11 mouse cellular contexts compared by ENCODE assay signal in the genomic region with DNA sequence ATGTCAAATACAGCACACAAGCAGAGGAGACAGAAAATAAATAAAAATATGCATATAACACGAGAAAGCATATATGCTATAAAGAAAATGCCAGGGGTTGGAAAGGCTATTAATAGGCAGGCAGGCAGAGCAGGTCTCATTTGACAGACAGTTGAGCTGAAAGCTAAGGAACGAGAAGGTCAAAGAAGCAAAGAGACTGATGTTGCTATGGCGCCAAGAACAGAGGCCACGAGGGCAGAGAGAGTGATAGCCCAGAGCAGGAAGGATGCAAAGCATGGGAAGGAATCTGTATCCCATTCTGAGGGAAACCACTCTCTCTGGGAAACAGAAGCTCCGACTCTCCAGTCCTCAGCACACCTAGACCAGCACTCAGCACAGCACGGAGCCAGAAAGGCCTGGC. TPM values are rescaled to one million over a fixed set of nuclear protein-coding genes. Genes with fewer than 3 reads are reported as not detected.
A peak's percentile ranks its signal among the peaks of the same experiment; 100 is the strongest.
DNase-seq lines count a peak whose midpoint lies in the region; ATAC-seq and TF ChIP-seq lines count a peak whose summit lies in the region.
"Had no signal": no experiment of that assay in that cellular context is flagged by ENCODE, and none has a peak within 500 bp of the region (broad histone marks: within the 10 kb centered on the region; RNA-seq: fewer than 3 reads in every experiment).

No protein-coding gene starts in this region.

- H3K9me3 ChIP-seq in kidney, embryonic 14.5 days (ENCODE audit: control insufficient read depth, low read length), result no peaks in the 10 kb centered on the region
- no peaks in the 10 kb centered on the region for H3K9me3 ChIP-seq in hindbrain, embryonic 15.5 days

- peak overlapping the region; percentile 82; the same call in 1 of the 2 replicates for H3K27ac ChIP-seq in kidney, embryonic 14.5 days (ENCODE audit: low read depth, low read length)
- no peak overlapping the region for H3K27ac ChIP-seq in kidney, adult 2 months (ENCODE audit: insufficient read depth, low read depth, low read length)
- H3K27ac ChIP-seq in hindbrain, embryonic 15.5 days (replicated peaks), result peak overlapping the region; percentile 68; the same call in 1 of the 2 replicates
- peak overlapping the region; percentile 73 for H3K27ac ChIP-seq in olfactory bulb, adult 2 months (ENCODE audit: insufficient read depth, low read depth, low read length)

- H3K27me3 ChIP-seq in kidney, embryonic 14.5 days (ENCODE audit: control insufficient read depth, insufficient read depth, low read length), result no peaks in the 10 kb centered on the region; the same call in 1 of the 2 replicates
- H3K27me3 ChIP-seq in kidney, adult 2 months (replicated peaks; ENCODE audit: control insufficient read depth, insufficient read depth, low read length), result no peaks in the 10 kb centered on the region
- H3K27me3 ChIP-seq in hindbrain, embryonic 15.5 days, result no peaks in the 10 kb centered on the region

- no peak for ATAC-seq in kidney, embryonic 14.5 days (ENCODE audit: low FRiP score, low TSS enrichment)
- no peak; the same call in 1 of the 2 replicates for ATAC-seq in hindbrain, embryonic 15.5 days (ENCODE audit: low FRiP score, low read depth)

- H3K36me3 ChIP-seq in kidney, embryonic 14.5 days (ENCODE audit: control insufficient read depth, insufficient read depth, low read length), result peaks cover 9% of the 10 kb centered on the region
- no peaks in the 10 kb centered on the region; the same call in 1 of the 2 replicates for H3K36me3 ChIP-seq in kidney, adult 2 months (ENCODE audit: control insufficient read depth, insufficient read depth, low read length)
- no peaks in the 10 kb centered on the region for H3K36me3 ChIP-seq in hindbrain, embryonic 15.5 days

- WGBS in kidney, embryonic 14.5 days, result 35% methylated on average over 6 of the region's 6 CpGs
- WGBS in kidney, adult 2 months, result 56% methylated on average over 6 of the region's 6 CpGs
- WGBS in hindbrain, embryonic 15.5 days, result 39% methylated on average over 6 of the region's 6 CpGs
- WGBS in olfactory bulb, adult 2 months, result 49% methylated on average over 6 of the region's 6 CpGs

- no peak for TF ChIP-seq POLR2A in kidney, adult 2 months (IDR thresholded peaks at IDR 0.05; ENCODE audit: low read depth, low read length)
- TF ChIP-seq POLR2A in olfactory bulb, adult 2 months (IDR thresholded peaks at IDR 0.05; ENCODE audit: insufficient read depth, low read depth, low read length), result no peak

- H3K4me3 ChIP-seq in kidney, embryonic 14.5 days (ENCODE audit: low read length), result no peak overlapping the region
- no peak overlapping the region for H3K4me3 ChIP-seq in kidney, adult 2 months (ENCODE audit: insufficient read depth, low read depth, low read length)
- H3K4me3 ChIP-seq in hindbrain, embryonic 15.5 days, result no peak overlapping the region
- H3K4me3 ChIP-seq in olfactory bulb, adult 2 months (ENCODE audit: insufficient read depth, low read depth, low read length), result no peak overlapping the region
- H3K4me3 ChIP-seq: erythroblast, embryonic 14.5 days had no signal

- DNase-seq in gastrocnemius, adult 18-20 months (ENCODE audit: low spot score), result peak; percentile 54
- no peak for DNase-seq in gastrocnemius, postnatal 10 days
- no peak for DNase-seq in kidney, adult 2 months
- no peak for DNase-seq in layer of hippocampus, adult 9-11 months
- no peak for DNase-seq in right cerebral cortex, adult 18-20 months
- DNase-seq: adrenal gland, postnatal 10 days; cerebellum, adult 11-12 months had no signal

- no peak overlapping the region for H3K4me2 ChIP-seq in kidney, embryonic 14.5 days (replicated peaks; ENCODE audit: low read depth, low read length)
- H3K4me2 ChIP-seq in hindbrain, embryonic 15.5 days, result no peak overlapping the region

- peaks cover 42% of the 10 kb centered on the region for H3K4me1 ChIP-seq in kidney, embryonic 14.5 days (ENCODE audit: control insufficient read depth, insufficient read depth, low read length)
- peaks cover 21% of the 10 kb centered on the region; the same call in 1 of the 2 replicates for H3K4me1 ChIP-seq in kidney, adult 2 months (ENCODE audit: control insufficient read depth, insufficient read depth, low read length)
- H3K4me1 ChIP-seq in hindbrain, embryonic 15.5 days (replicated peaks), result peaks cover 45% of the 10 kb centered on the region
- peaks cover 32% of the 10 kb centered on the region for H3K4me1 ChIP-seq in olfactory bulb, adult 2 months (ENCODE audit: control insufficient read depth, insufficient read depth, low read length)

- no peak overlapping the region for H3K9ac ChIP-seq in kidney, embryonic 14.5 days (ENCODE audit: low read depth, low read length)
- no peak overlapping the region for H3K9ac ChIP-seq in hindbrain, embryonic 15.5 days

- TF ChIP-seq CTCF in kidney, adult 2 months (conservative IDR thresholded peaks at IDR 0.05; ENCODE audit: insufficient read depth, insufficient read length, low read depth, low read length), result no peak
- TF ChIP-seq CTCF in olfactory bulb, adult 2 months (IDR thresholded peaks at IDR 0.05; ENCODE audit: insufficient read depth, low read depth, low read length), result no peak

RNA-seq across cellular contexts. Expression of a gene that starts 18.1 kb away (rescaled TPM):
- total RNA-seq in gastrocnemius, adult 18-20 months (2021), result 1 to 10 TPM; 2.5 to 3.9 TPM
- total RNA-seq in gastrocnemius, postnatal 10 days (2021), result 1 to 10 TPM; 5.9 to 6.0 TPM
- 16.6 and 19.6 TPM in 2 replicates for polyA plus RNA-seq in kidney, embryonic 14.5 days (2014; fragmentation: Nextera tagmentation; extraction: Ambion mirVana)
- polyA plus RNA-seq in kidney, adult 2 months (2012; rRNA removed), result 10.4 and 12.8 TPM in 2 replicates
- polyA plus RNA-seq in hindbrain, embryonic 15.5 days (2015; fragmentation: Nextera tagmentation; extraction: Ambion mirVana), result 7.4 and 7.9 TPM in 2 replicates
- polyA plus RNA-seq in olfactory bulb, adult 2 months (2012; ENCODE audit: insufficient read depth, insufficient read length, low replicate concordance, missing spikeins), result not detected in 2 replicates
